Mouse (Mus musculus) embryonic facial prominence, embryonic 15.5 days (tissue): ENCODE results near the gene Asb9. TPM values are rescaled to one million over a fixed set of nuclear protein-coding genes. Genes with fewer than 3 reads are reported as not detected.

Experiments used
- ATAC-seq: fragments of 200-750 bp; cut with Nextera tagmentation; 2 replicates; pipeline ENCODE4 v1.8.0; 2017; ENCODE audit warnings: low read depth, moderate TSS enrichment; ENCODE audit not compliant: insufficient number of reproducible peaks, low FRiP score, low TSS enrichment
- H3K27ac ChIP-seq: fragments of 300-500 bp; sonication (generic); replicated peaks from 2 replicates; pipeline ENCODE4 v1.5.1; 2015; ENCODE audit warnings: mild to moderate bottlenecking, inconsistent platforms
- H3K27me3 ChIP-seq: fragments of 300-500 bp; sonication (generic); 2 replicates; pipeline ENCODE4 v1.6.1; 2015; ENCODE audit warnings: inconsistent platforms
- H3K36me3 ChIP-seq: fragments of 300-500 bp; sonication (generic); 2 replicates; pipeline ENCODE4 v1.6.1; 2015; ENCODE audit warnings: mild to moderate bottlenecking, inconsistent platforms
- H3K4me1 ChIP-seq: fragments of 300-500 bp; sonication (generic); 2 replicates; pipeline ENCODE4 v1.6.1; 2015; ENCODE audit warnings: inconsistent platforms
- H3K4me2 ChIP-seq: fragments of 300-500 bp; sonication (generic); replicated peaks from 2 replicates; pipeline ENCODE4 v1.6.1; 2015; ENCODE audit warnings: mild to moderate bottlenecking, inconsistent platforms
- H3K4me3 ChIP-seq: fragments of 300-500 bp; sonication (generic); replicated peaks from 2 replicates; pipeline ENCODE4 v1.5.1; 2015; ENCODE audit warnings: mild to moderate bottlenecking, inconsistent platforms
- H3K9ac ChIP-seq: fragments of 300-500 bp; sonication (generic); 2 replicates; pipeline ENCODE4 v1.6.1; 2015; ENCODE audit warnings: inconsistent platforms
- H3K9me3 ChIP-seq: fragments of 300-500 bp; sonication (generic); replicated peaks from 2 replicates; pipeline ENCODE4 v1.6.1; 2016; ENCODE audit warnings: inconsistent platforms
- WGBS: fragments of 180-500 bp; shearing (Covaris S2); methylation state at CpG from one replicate; pipeline ENCODE4 v1.1.7; 2015; 5-methylcytosine and 5-hydroxymethylcytosine counted together
- polyA plus RNA-seq: library from polyadenylated mRNA; unstranded; fragments of >200 nt; fragmentation: Nextera tagmentation; extraction: Ambion mirVana; gene quantifications from 2 replicates; pipeline ENCODE4 v1.2.1, GENCODE M21; 2015

The Asb9 gene
- polyA plus RNA-seq = 0.71 and 0.77 TPM in 2 replicates

GRCm38 (mm10) chrX:164505709-164506498 is at the start of gene Asb9:
Gene Asb9, plus strand, starts transcription at chrX:164506327.
- no peak within 1 kb of the TSS for H3K4me3 ChIP-seq
- no peak within 1 kb of the TSS for H3K4me2 ChIP-seq
- H3K4me1 ChIP-seq = no peaks in the 10 kb centered on the region
- no peaks in the 10 kb centered on the region for H3K36me3 ChIP-seq
- no peak for ATAC-seq
- 49% methylated on average over 10 of the region's 10 CpGs for WGBS
- no peaks in the 10 kb centered on the region for H3K9me3 ChIP-seq
- no peak within 1 kb of the TSS for H3K9ac ChIP-seq
- H3K27ac ChIP-seq = no peak within 1 kb of the TSS
- no peaks in the 10 kb centered on the region; the same call in 1 of the 2 replicates for H3K27me3 ChIP-seq

GRCm38 (mm10) chrX:164459205-164459878 is 46.8 kb upstream of the Asb9 start:
- no peak for ATAC-seq
- H3K36me3 ChIP-seq = no peaks in the 10 kb centered on the region
- H3K9me3 ChIP-seq = no peaks in the 10 kb centered on the region
- H3K4me1 ChIP-seq = no peaks in the 10 kb centered on the region
- no peak overlapping the region for H3K4me2 ChIP-seq
- WGBS = 63% methylated on average over 6 of the region's 6 CpGs
- H3K27me3 ChIP-seq = no peaks in the 10 kb centered on the region
- H3K4me3 ChIP-seq = no peak overlapping the region
- H3K27ac ChIP-seq = no peak overlapping the region
- no peak overlapping the region for H3K9ac ChIP-seq

DNA sequence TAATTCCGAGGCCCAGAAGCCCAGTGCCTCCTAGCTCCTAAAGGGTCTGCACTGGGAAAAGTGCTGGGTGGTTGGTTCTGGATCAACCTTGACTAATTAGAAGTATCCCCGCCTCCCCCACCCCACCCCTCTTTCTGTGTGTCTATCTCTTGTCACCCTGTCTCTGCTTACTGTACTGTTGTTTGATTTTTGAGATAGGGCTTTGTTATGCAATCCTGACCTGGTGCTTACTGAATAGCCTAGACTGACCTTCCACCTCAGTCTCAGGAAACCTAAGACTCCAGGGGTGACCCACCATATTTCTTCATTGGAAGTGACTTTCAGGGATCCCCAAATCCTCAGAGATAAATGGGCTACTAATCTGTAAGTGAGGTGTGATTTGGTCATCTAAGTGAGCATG is 3.9 kb upstream of the Asb9 start:
- no peaks in the 10 kb centered on the region for H3K4me1 ChIP-seq
- no peak for ATAC-seq
- H3K4me3 ChIP-seq = no peak overlapping the region
- H3K27me3 ChIP-seq = no peaks in the 10 kb centered on the region; the same call in 1 of the 2 replicates
- no peak overlapping the region for H3K4me2 ChIP-seq
- no peaks in the 10 kb centered on the region for H3K36me3 ChIP-seq
- H3K27ac ChIP-seq = no peak overlapping the region
- WGBS = 68% methylated on average over 2 of the region's 2 CpGs
- no peaks in the 10 kb centered on the region for H3K9me3 ChIP-seq
- H3K9ac ChIP-seq = no peak overlapping the region

- WGBS = 83% methylated on average over 4 of the region's 4 CpGs
- Histone ChIP-seq H3K4me1 (no peaks in the 10 kb centered on the region), H3K4me3 (no peak overlapping the region), H3K36me3 (no peaks in the 10 kb centered on the region), H3K4me2 (no peak overlapping the region), H3K9me3 (no peaks in the 10 kb centered on the region), H3K27me3 (no peaks in the 10 kb centered on the region; the same call in 1 of the 2 replicates), H3K27ac (no peak overlapping the region), H3K9ac (no peak overlapping the region)
- ATAC-seq = no peak
Observed at GRCm38 (mm10) chrX:164507068-164507467, 941 bp downstream of the Asb9 start.

DNA sequence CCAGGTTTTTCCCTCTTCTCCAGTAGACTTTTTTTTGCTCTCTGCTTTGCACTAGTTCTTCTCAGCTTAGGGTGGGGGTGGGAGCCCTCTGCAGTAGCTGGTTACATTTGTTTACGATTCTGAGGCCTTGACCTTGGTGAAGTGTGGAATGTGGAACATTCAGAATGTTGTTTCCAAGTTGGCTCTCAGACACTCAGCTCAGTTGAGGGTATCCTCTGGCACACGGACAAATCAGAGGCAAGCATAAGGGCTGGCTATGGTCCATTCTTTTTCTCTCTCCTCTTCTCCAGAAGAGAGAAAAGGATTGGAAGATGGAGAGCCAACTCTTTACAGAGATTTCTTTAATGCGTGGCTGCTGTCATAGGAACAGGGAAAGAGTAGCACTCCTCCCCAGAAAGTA is 2.6 kb downstream of the Asb9 start:
- WGBS = 38% methylated on average over 3 of the region's 3 CpGs
- no peak overlapping the region for H3K9ac ChIP-seq
- ATAC-seq = no peak
- H3K9me3 ChIP-seq = no peaks in the 10 kb centered on the region
- H3K4me1 ChIP-seq = no peaks in the 10 kb centered on the region
- no peaks in the 10 kb centered on the region for H3K36me3 ChIP-seq
- no peak overlapping the region for H3K27ac ChIP-seq
- H3K27me3 ChIP-seq = no peaks in the 10 kb centered on the region; the same call in 1 of the 2 replicates
- H3K4me3 ChIP-seq = no peak overlapping the region
- H3K4me2 ChIP-seq = no peak overlapping the region

DNA sequence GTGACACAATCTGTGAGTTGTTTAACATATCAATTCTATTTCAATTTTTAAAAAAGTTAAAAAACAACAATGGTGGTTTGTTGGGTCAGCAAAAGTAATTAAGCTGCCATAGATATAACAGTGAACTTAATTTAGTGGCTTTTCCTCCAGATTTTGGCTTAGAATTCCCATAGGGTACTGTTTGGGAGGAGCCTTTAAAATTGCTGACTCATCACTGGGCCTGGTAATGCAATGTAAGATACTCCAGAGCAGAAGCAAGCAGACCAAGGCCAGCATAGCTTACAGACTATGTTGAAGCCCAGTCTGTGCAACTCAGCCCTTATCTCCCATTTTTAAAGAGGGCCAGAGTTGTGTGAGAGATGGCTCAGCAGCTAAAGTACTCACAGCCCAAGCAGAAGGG is 16.0 kb downstream of the Asb9 start:
- Histone ChIP-seq H3K9me3 (no peaks in the 10 kb centered on the region), H3K9ac (no peak overlapping the region), H3K27me3 (no peaks in the 10 kb centered on the region; the same call in 1 of the 2 replicates), H3K27ac (no peak overlapping the region), H3K4me2 (no peak overlapping the region), H3K36me3 (no peaks in the 10 kb centered on the region), H3K4me3 (no peak overlapping the region), H3K4me1 (no peaks in the 10 kb centered on the region)
- no peak for ATAC-seq

GRCm38 (mm10) chrX:164526566-164526965 is 20.4 kb downstream of the Asb9 start:
- no peak for ATAC-seq
- Histone ChIP-seq H3K4me2 (no peak overlapping the region), H3K9me3 (no peaks in the 10 kb centered on the region), H3K36me3 (no peaks in the 10 kb centered on the region), H3K4me1 (no peaks in the 10 kb centered on the region), H3K27ac (no peak overlapping the region), H3K4me3 (no peak overlapping the region), H3K27me3 (no peaks in the 10 kb centered on the region; the same call in 1 of the 2 replicates), H3K9ac (no peak overlapping the region)
- WGBS = 35% methylated on average over 1 of the region's 1 CpGs

- Histone ChIP-seq H3K4me3 (no peak overlapping the region), H3K27me3 (no peaks in the 10 kb centered on the region), H3K4me1 (no peaks in the 10 kb centered on the region), H3K4me2 (no peak overlapping the region), H3K9ac (no peak overlapping the region), H3K36me3 (no peaks in the 10 kb centered on the region), H3K9me3 (no peaks in the 10 kb centered on the region), H3K27ac (no peak overlapping the region)
- ATAC-seq = no peak
- WGBS = 47% methylated on average over 11 of the region's 11 CpGs
Observed at GRCm38 (mm10) chrX:164541436-164542317, 35.5 kb downstream of the Asb9 start.

- H3K4me3 ChIP-seq = no peak overlapping the region
- H3K4me2 ChIP-seq = no peak overlapping the region
- H3K36me3 ChIP-seq = no peaks in the 10 kb centered on the region
- 29% methylated on average over 1 of the region's 1 CpGs for WGBS
- no peaks in the 10 kb centered on the region for H3K27me3 ChIP-seq
- H3K9ac ChIP-seq = no peak overlapping the region
- no peaks in the 10 kb centered on the region for H3K9me3 ChIP-seq
- H3K4me1 ChIP-seq = no peaks in the 10 kb centered on the region
- no peak overlapping the region for H3K27ac ChIP-seq
- ATAC-seq = no peak
Observed at GRCm38 (mm10) chrX:164570195-164570594, 64.1 kb downstream of the Asb9 start.

DNA sequence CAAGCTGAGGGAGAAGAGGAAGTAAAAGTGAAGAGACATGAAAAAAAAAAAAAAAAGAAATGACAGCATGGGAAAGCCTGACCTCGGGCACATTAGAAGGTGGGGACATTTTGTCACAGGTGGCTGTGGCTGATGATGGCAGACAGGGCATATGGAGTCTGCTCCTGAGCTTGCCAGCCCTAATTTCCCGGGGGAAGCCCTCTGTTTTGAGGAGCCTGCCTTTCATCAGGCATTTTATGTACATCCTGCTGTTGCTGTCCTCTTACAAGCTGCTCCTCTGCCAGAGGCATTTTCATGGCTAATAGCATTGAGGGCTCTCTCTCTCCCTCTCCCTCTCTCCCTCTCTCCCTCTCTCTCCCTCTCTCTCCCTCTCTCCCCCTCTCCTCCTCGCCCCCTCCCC is 70.8 kb downstream of the Asb9 start:
- Histone ChIP-seq H3K27me3 (no peaks in the 10 kb centered on the region), H3K27ac (no peak overlapping the region), H3K4me3 (no peak overlapping the region), H3K4me2 (no peak overlapping the region), H3K36me3 (no peaks in the 10 kb centered on the region), H3K9ac (no peak overlapping the region), H3K4me1 (no peaks in the 10 kb centered on the region), H3K9me3 (no peaks in the 10 kb centered on the region)
- ATAC-seq = no peak
- 65% methylated on average over 3 of the region's 3 CpGs for WGBS
